Mouse (Mus musculus) activated CD4-positive, CD25-positive, alpha-beta regulatory T cell, adult 4 months (primary cell): ENCODE results near the gene Htra1. TPM values are rescaled to one million over a fixed set of nuclear protein-coding genes. Genes with fewer than 3 reads are reported as not detected.

Experiments used
- ATAC-seq: one replicate; pipeline ENCODE4 v1.8.0; 2017
- polyA plus RNA-seq, 2 experiments: library from polyadenylated mRNA; unstranded; fragments of 100-300 nt; shearing (Covaris generic); gene quantifications; one replicate each; pipeline ENCODE4 v1.2.1; 2017

Gene Htra1
- under 1 TPM in 1 of 2 experiments, not detected in 1; 0.21 TPM for polyA plus RNA-seq

- ATAC-seq, result no peak
Observed at GRCm38 (mm10) chr7:130935793-130936471, at the start of gene Htra1. Htra1 (plus strand) TSS chr7:130936111.

DNA sequence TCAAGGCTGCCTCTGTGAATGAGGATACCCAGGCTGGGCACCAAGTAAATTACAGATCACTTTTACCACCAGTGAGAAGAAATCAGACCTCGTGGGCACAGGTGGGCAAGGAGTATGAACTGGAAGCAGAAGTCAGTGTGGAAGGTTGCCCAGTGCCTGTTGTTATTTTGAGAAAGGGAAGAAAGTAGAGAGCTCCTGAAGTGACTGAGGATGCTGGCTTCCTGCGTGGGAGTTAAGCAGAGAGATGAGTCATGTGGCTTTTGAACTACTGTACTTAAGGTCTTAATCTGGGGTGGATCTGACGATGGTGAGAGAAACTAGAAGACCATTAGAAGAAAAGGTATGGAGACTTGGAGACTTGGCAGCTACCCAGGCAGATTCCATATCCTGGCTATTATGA is 49.7 kb upstream of the Htra1 start:
- peak; percentile 80 for ATAC-seq

DNA sequence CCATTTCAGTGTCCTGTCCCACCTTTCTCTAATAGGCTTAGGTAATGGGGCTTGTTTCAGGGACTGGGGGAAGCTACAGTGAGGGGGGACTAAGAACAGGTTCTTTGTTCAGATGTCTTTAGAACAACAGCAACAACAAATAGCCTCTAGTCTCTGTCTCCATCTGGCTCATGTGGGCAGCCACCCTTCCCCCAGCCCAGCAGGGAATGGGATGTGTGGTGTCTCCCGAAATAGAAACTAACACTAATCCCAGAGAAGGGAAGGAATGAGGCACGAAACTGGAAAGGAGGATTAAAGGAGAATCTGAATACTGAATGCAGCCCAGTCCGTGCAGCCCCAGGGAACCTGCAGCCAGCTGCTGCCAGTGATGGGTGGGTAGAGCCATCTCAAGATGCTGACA is 48.0 kb upstream of the Htra1 start:
- ATAC-seq, result no peak

GRCm38 (mm10) chr7:130890871-130891270 is 45.0 kb upstream of the Htra1 start:
- no peak for ATAC-seq

DNA sequence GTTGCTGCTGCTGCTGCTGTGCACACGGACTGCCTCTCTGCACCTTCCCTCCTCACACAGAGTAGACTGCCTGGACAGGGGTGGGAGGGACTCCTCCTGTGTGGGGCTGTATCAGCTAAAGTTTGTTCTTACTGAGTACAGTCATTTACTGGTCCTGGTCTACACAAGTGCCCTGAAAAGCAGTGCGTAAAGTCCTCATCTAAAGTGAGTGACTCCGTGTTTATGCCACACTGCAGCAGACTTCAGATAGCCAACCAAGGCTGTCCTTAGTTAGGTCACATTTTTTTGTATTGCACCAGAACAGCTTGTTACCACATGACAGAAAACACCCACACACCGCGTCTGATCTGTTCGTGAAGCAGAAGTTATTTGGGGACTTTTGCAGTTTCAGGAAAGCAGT is 42.9 kb upstream of the Htra1 start:
- ATAC-seq, result peak; percentile 93

DNA sequence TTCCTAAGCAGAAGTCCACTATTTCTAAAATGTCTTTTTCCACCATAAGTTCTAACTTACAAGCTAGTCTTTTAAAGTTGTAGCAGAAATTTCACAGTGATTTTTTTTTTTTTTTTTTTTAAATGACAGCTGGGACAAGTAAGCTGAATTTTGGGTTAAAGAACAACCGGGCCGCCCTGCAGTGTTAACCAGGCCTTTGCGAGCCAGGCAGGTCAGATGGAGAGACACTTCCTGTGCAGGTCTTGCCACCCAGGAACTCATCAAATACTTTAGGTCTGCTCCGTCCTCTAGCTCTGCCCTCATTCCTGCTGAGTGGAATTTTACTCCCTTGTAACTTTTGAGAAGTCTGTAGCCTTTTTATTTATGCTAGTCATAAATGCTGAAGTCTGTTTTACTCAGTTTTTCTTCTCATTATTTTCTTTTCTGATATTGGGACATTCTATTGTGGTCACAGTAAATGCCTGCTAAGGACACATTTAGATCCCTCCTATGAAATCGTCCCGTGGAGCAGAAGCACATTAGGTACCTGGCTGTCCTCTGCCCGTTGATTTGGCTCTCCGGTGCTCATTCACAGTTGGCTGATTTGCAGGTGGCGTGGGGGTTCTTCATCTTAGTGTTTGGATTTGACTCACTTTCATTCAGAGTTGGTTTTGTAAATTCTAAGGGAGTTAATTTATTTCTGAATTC is 40.8 kb upstream of the Htra1 start:
- no peak for ATAC-seq

- no peak for ATAC-seq
Observed at GRCm38 (mm10) chr7:130895618-130895945, 40.3 kb upstream of the Htra1 start.

DNA sequence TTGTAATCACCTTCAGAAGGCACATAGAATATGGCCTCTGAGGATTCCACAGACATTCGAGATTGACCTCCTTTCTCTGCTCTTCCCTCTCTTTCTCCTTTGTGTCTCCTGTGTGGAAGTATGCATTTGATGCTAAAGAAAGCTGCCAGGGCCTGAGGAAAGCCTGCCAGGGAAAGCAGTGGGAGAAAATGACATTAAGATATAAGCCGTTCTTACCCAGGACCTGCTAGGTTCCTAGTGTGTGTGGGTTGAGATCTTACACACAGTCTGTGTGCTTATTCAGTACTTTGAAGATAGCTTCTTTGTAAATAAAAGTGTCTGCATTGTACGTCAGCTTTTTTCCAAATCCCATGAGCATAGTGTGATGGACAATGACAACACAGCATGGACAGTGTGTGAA is 39.8 kb upstream of the Htra1 start:
- no peak for ATAC-seq

DNA sequence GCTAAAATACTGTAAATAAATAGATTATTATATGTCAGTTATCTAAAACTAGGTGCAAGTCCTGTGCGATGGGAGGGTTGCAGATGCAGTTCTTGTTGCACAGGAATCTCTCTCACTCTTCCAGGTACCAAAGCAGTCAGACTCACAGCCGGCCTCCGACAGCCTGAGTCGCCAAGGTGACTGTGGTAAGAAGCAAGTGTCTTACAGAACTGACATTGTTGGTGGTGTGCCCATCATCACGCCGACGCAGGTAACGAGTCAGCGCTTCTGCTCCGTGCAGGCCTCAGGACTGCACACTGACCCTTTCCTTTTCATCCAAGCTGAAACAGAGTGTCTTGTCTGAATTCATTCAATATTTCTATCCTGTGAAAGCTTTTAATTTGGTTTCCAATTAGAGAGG is 38.7 kb upstream of the Htra1 start:
- no peak for ATAC-seq

GRCm38 (mm10) chr7:130898373-130898772 is 37.5 kb upstream of the Htra1 start:
- ATAC-seq, result no peak

GRCm38 (mm10) chr7:130900233-130900848 is 35.6 kb upstream of the Htra1 start:
- no peak for ATAC-seq

- no peak for ATAC-seq
Observed at GRCm38 (mm10) chr7:130902929-130903328, 33.0 kb upstream of the Htra1 start.

GRCm38 (mm10) chr7:130903505-130904074 is 32.3 kb upstream of the Htra1 start:
- peak; percentile 72 for ATAC-seq

DNA sequence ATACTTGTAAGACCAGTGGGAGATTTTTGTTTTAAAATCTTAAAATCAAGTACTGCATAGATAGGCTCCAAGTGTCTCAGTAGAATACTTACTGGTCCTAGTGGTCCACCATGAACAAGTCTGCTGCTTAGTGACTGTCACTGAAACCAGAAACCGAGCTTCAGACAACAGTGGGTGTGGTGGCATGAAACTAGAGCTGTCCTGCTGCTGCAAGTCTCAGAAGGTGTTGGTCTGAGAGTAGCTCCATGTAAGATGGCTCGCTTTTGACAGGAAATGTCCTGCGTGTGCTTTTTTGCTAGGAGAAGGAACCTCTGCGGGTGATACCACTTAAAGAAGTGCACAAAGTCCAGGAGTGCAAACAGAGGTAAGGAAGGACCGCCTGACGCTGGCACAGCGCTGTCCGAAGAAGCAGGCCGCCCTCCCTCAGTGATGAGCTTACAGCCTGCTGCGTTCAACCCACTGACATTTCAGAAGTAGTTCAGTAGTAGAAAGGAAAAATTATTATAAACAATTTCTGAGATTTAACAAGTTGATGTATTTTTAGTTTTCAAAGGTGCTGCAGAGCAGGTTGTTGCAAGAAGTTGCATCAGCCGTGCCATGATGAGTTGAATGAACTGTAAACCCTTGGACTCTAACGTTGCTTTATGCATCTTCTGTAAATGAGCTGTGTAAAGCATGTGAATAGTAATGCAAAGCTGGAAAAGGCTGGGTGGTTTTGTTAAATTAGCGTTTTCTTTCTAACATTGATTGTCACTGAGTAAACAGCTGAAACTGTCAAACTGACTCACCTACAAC is 31.1 kb upstream of the Htra1 start:
- ATAC-seq, result no peak

DNA sequence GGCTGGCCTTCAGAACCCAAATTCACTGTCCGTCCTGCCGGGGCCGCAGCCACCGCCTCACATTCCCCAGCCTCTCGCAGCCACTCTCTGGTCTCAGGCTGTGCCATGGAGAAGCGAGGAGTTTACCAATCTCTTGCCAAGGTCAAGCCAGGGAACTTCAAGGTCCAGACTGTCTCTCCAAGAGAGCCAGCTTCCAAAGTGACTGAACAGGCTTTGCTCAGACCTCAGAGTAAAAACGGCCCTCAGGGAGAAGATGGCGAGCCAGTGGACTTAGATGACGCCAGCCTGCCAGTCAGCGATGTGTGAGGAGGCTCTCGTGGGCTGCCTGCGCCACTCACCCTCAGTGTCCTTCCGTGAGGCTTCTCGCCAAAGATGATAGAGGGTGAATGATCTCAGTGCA is 25.1 kb upstream of the Htra1 start:
- no peak for ATAC-seq

- no peak for ATAC-seq
Observed at GRCm38 (mm10) chr7:130914693-130915363, 21.1 kb upstream of the Htra1 start.

GRCm38 (mm10) chr7:130918260-130918659 is 17.7 kb upstream of the Htra1 start:
- no peak for ATAC-seq

- no peak for ATAC-seq
Observed at GRCm38 (mm10) chr7:130922981-130923731, 12.8 kb upstream of the Htra1 start.

DNA sequence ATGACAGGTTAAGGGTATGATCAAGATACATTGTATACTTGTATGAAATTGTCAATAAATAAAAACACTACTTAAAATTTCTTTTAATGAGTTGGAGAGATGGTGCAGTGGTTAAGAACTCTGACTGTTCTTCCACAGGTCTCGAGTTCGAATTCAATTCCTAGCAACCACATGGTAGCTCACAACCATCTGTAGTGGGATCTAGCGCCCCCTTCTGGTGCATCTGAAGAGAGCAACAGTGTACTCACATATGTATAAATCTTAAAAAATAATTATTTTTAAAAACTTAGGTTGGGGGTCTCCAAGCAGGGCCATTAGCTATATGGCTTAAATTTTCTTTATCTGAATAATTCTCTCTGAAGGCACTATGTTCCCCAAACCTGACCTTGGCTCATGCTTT is 5.5 kb upstream of the Htra1 start:
- ATAC-seq, result no peak

GRCm38 (mm10) chr7:130932921-130933320 is 3.0 kb upstream of the Htra1 start:
- ATAC-seq, result no peak

- ATAC-seq, result no peak
Observed at GRCm38 (mm10) chr7:130934654-130935053, 1.3 kb upstream of the Htra1 start.

GRCm38 (mm10) chr7:130935421-130935792 is 504 bp upstream of the Htra1 start:
- ATAC-seq, result no peak
